Mouse (Mus musculus): ENCODE data around the gene 2900026A02Rik. TPM values are rescaled to one million over a fixed set of nuclear protein-coding genes. Genes with fewer than 3 reads are reported as not detected.
A peak's percentile ranks its signal among the peaks of the same experiment; 100 is the strongest.

The 2900026A02Rik gene
- polyA plus RNA-seq, 2 experiments, result 7.1 to 13.6 TPM

GRCm38 (mm10) chr5:113090750-113091149, 130.3 kb downstream of the 2900026A02Rik start:
- no peaks in the 10 kb centered on the region for H3K4me1 ChIP-seq (ENCODE audit: control insufficient read depth, insufficient read depth, low read length)
- ATAC-seq (ENCODE audit: low FRiP score, low read depth) (peak; percentile 18; the same call in 1 of the 2 replicates), DNase-seq (ENCODE audit: low spot score) (no peak)
- no peaks in the 10 kb centered on the region for H3K27me3 ChIP-seq (ENCODE audit: control insufficient read depth, insufficient read depth, low read length)
- no peak overlapping the region for H3K9ac ChIP-seq (ENCODE audit: low read depth, low read length, severe bottlenecking)
- H3K36me3 ChIP-seq (ENCODE audit: control insufficient read depth, insufficient read depth, low read length), result no peaks in the 10 kb centered on the region
- H3K27ac ChIP-seq (replicated peaks; ENCODE audit: low read depth, low read length), result no peak overlapping the region
- no peak overlapping the region for H3K4me3 ChIP-seq (replicated peaks; ENCODE audit: low read length)
- H3K9me3 ChIP-seq (ENCODE audit: control insufficient read depth, low read length), result no peaks in the 10 kb centered on the region
- WGBS, result 86% methylated on average over 11 of the region's 11 CpGs
- no peak for TF ChIP-seq POLR2A (IDR thresholded peaks at IDR 0.05; ENCODE audit: borderline replicate concordance, extremely low read depth, insufficient read depth, insufficient read length)
- no peak overlapping the region for H3K4me2 ChIP-seq (replicated peaks; ENCODE audit: low read depth, low read length, severe bottlenecking)

- DNase-seq (ENCODE audit: low spot score) (no peak), ATAC-seq (ENCODE audit: low FRiP score, low read depth) (no peak)
- H3K27ac ChIP-seq (replicated peaks; ENCODE audit: low read depth, low read length), result no peak overlapping the region
- H3K4me3 ChIP-seq (replicated peaks; ENCODE audit: low read length), result no peak overlapping the region
- H3K4me2 ChIP-seq (replicated peaks; ENCODE audit: low read depth, low read length, severe bottlenecking), result no peak overlapping the region
- H3K4me1 ChIP-seq (ENCODE audit: control insufficient read depth, insufficient read depth, low read length), result no peaks in the 10 kb centered on the region
- H3K27me3 ChIP-seq (ENCODE audit: control insufficient read depth, insufficient read depth, low read length), result no peaks in the 10 kb centered on the region
- H3K36me3 ChIP-seq (ENCODE audit: control insufficient read depth, insufficient read depth, low read length), result no peaks in the 10 kb centered on the region
- WGBS, result 79% methylated on average over 24 of the region's 24 CpGs
- no peak overlapping the region for H3K9ac ChIP-seq (ENCODE audit: low read depth, low read length, severe bottlenecking)
- no peaks in the 10 kb centered on the region for H3K9me3 ChIP-seq (ENCODE audit: control insufficient read depth, low read length)
- TF ChIP-seq POLR2A (IDR thresholded peaks at IDR 0.05; ENCODE audit: borderline replicate concordance, extremely low read depth, insufficient read depth, insufficient read length), result no peak
These were observed 130.9 kb downstream of the 2900026A02Rik start for GRCm38 (mm10) chr5:113090077-113090690.

GRCm38 (mm10) chr5:113087465-113087864, 133.6 kb downstream of the 2900026A02Rik start:
- no peak for TF ChIP-seq POLR2A (IDR thresholded peaks at IDR 0.05; ENCODE audit: borderline replicate concordance, extremely low read depth, insufficient read depth, insufficient read length)
- ATAC-seq (ENCODE audit: low FRiP score, low read depth) (no peak), DNase-seq (ENCODE audit: low spot score) (no peak)
- H3K9me3 ChIP-seq (ENCODE audit: control insufficient read depth, low read length), result no peaks in the 10 kb centered on the region
- 74% methylated on average over 2 of the region's 2 CpGs for WGBS
- H3K4me3 ChIP-seq (replicated peaks; ENCODE audit: low read length), result no peak overlapping the region
- H3K4me2 ChIP-seq (replicated peaks; ENCODE audit: low read depth, low read length, severe bottlenecking), result no peak overlapping the region
- no peak overlapping the region for H3K27ac ChIP-seq (replicated peaks; ENCODE audit: low read depth, low read length)
- H3K9ac ChIP-seq (ENCODE audit: low read depth, low read length, severe bottlenecking), result no peak overlapping the region
- no peaks in the 10 kb centered on the region for H3K36me3 ChIP-seq (ENCODE audit: control insufficient read depth, insufficient read depth, low read length)
- no peaks in the 10 kb centered on the region for H3K4me1 ChIP-seq (ENCODE audit: control insufficient read depth, insufficient read depth, low read length)
- H3K27me3 ChIP-seq (ENCODE audit: control insufficient read depth, insufficient read depth, low read length), result no peaks in the 10 kb centered on the region

- Histone ChIP-seq H3K9me3 (ENCODE audit: control insufficient read depth, low read length) (no peaks in the 10 kb centered on the region), H3K9ac (ENCODE audit: low read depth, low read length, severe bottlenecking) (no peak overlapping the region), H3K4me3 (replicated peaks; ENCODE audit: low read length) (no peak overlapping the region), H3K4me1 (ENCODE audit: control insufficient read depth, insufficient read depth, low read length) (no peaks in the 10 kb centered on the region), H3K27ac (replicated peaks; ENCODE audit: low read depth, low read length) (no peak overlapping the region), H3K36me3 (ENCODE audit: control insufficient read depth, insufficient read depth, low read length) (no peaks in the 10 kb centered on the region), H3K4me2 (replicated peaks; ENCODE audit: low read depth, low read length, severe bottlenecking) (no peak overlapping the region), H3K27me3 (ENCODE audit: control insufficient read depth, insufficient read depth, low read length) (no peaks in the 10 kb centered on the region)
- DNase-seq (ENCODE audit: low spot score) (no peak), ATAC-seq (ENCODE audit: low FRiP score, low read depth) (no peak)
- WGBS, result 65% methylated on average over 4 of the region's 4 CpGs
- no peak for TF ChIP-seq POLR2A (IDR thresholded peaks at IDR 0.05; ENCODE audit: borderline replicate concordance, extremely low read depth, insufficient read depth, insufficient read length)
These were observed 134.0 kb downstream of the 2900026A02Rik start for GRCm38 (mm10) chr5:113086990-113087389.

- no peak overlapping the region for H3K27ac ChIP-seq (replicated peaks; ENCODE audit: low read depth, low read length)
- DNase-seq (ENCODE audit: low spot score) (no peak), ATAC-seq (ENCODE audit: low FRiP score, low read depth) (no peak)
- no peak overlapping the region for H3K4me2 ChIP-seq (replicated peaks; ENCODE audit: low read depth, low read length, severe bottlenecking)
- no peaks in the 10 kb centered on the region for H3K36me3 ChIP-seq (ENCODE audit: control insufficient read depth, insufficient read depth, low read length)
- no peak overlapping the region for H3K9ac ChIP-seq (ENCODE audit: low read depth, low read length, severe bottlenecking)
- H3K9me3 ChIP-seq (ENCODE audit: control insufficient read depth, low read length), result no peaks in the 10 kb centered on the region
- no peak for TF ChIP-seq POLR2A (IDR thresholded peaks at IDR 0.05; ENCODE audit: borderline replicate concordance, extremely low read depth, insufficient read depth, insufficient read length)
- WGBS, result 86% methylated on average over 12 of the region's 12 CpGs
- no peak overlapping the region for H3K4me3 ChIP-seq (replicated peaks; ENCODE audit: low read length)
- no peaks in the 10 kb centered on the region for H3K27me3 ChIP-seq (ENCODE audit: control insufficient read depth, insufficient read depth, low read length)
- H3K4me1 ChIP-seq (ENCODE audit: control insufficient read depth, insufficient read depth, low read length), result no peaks in the 10 kb centered on the region
These were observed 134.6 kb downstream of the 2900026A02Rik start for GRCm38 (mm10) chr5:113086439-113086838.

Data from limb, embryonic 14.5 days (tissue).